Mouse (Mus musculus) midbrain, embryonic 16.5 days (tissue): ENCODE data around the gene Ttll5. TPM values are rescaled to one million over a fixed set of nuclear protein-coding genes. Genes with fewer than 3 reads are reported as not detected.

ENCODE experiments used
- ATAC-seq: fragments of 200-750 bp; cut with Nextera tagmentation; 2 replicates; pipeline ENCODE4 v1.8.0; 2017; ENCODE audit warnings: moderate TSS enrichment
- H3K27ac ChIP-seq: fragments of 300-500 bp; sonication (generic); 2 replicates; pipeline ENCODE4 v1.5.1; 2014; ENCODE audit warnings: mild to moderate bottlenecking, low read length, mixed read lengths
- H3K27me3 ChIP-seq: fragments of 300-500 bp; sonication (generic); 2 replicates; pipeline ENCODE4 v1.6.1; 2014; ENCODE audit warnings: low read depth, low read length, mixed read lengths; ENCODE audit not compliant: control insufficient read depth, insufficient read depth
- H3K36me3 ChIP-seq: fragments of 300-500 bp; sonication (generic); 2 replicates; pipeline ENCODE4 v1.6.1; 2014; ENCODE audit warnings: mild to moderate bottlenecking, low read length, moderate library complexity, mixed read lengths; ENCODE audit not compliant: control insufficient read depth, insufficient read depth
- H3K4me1 ChIP-seq: fragments of 300-500 bp; sonication (generic); 2 replicates; pipeline ENCODE4 v1.6.1; 2014; ENCODE audit warnings: mild to moderate bottlenecking, low read length, mixed read lengths; ENCODE audit not compliant: control insufficient read depth, insufficient read depth
- H3K4me2 ChIP-seq: fragments of 300-500 bp; sonication (generic); 2 replicates; pipeline ENCODE4 v1.6.1; 2014; ENCODE audit warnings: mild to moderate bottlenecking, low read length, mixed read lengths
- H3K4me3 ChIP-seq: fragments of 300-500 bp; sonication (generic); 2 replicates; pipeline ENCODE4 v1.5.1; 2014; ENCODE audit warnings: low read depth, mild to moderate bottlenecking, low read length, moderate library complexity, mixed read lengths
- H3K9ac ChIP-seq: fragments of 300-500 bp; sonication (generic); 2 replicates; pipeline ENCODE4 v1.6.1; 2014; ENCODE audit warnings: low read depth, low read length, mixed read lengths
- H3K9me3 ChIP-seq: fragments of 300-500 bp; sonication (generic); replicated peaks from 2 replicates; pipeline ENCODE4 v1.6.1; 2014; ENCODE audit warnings: mild to moderate bottlenecking, low read length, mixed read lengths; ENCODE audit not compliant: control insufficient read depth, poor library complexity, severe bottlenecking
- WGBS: fragments of 180-500 bp; shearing (Covaris S2); extraction: QIAGEN DNeasy Blood & Tissue Kit; methylation state at CpG from one replicate; pipeline ENCODE4 v1.1.7; 2014; 5-methylcytosine and 5-hydroxymethylcytosine counted together
- polyA plus RNA-seq: library from polyadenylated mRNA; unstranded; fragments of >200 nt; fragmentation: Nextera tagmentation; extraction: Ambion mirVana; gene quantifications from 2 replicates; pipeline ENCODE4 v1.2.1, GENCODE M21; 2015

Ttll5 gene
- polyA plus RNA-seq, 1 experiment from 2014 or later = 12.0 TPM

DNA sequence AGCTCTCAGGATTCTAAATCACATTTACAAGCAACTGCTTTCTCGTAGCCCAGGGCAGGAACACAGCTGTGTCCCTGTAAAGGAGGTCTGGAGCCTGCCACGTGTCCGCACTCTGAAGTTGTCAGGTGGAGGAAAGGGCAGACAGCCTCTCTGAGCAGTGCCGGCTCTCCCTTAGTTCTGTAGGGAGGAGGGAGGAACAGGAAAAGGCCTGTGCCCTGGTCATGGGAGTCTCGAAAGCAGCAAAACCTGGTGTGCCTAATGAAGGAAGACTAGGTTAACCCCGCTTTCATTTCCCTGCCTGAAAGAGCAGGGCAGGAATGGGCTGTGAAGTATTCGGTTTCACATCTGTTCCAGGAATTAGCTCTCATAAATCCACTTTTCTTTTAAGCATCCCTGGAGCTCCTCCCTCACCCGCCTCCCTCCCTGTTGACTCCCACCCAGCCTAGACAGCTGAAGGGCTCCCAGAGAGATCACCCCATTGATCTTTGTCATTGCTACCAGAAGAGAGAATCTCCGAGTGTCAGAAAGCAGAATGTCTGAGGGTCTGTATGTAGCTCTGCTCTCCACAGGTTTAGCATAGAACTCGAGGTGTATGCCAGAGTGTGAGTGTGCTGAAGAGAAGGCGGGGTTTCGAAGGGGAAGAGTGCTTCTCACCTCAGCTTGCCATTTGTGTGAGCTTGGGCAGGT is 212.9 kb downstream of the Ttll5 start:
- no peak for ATAC-seq
- Histone ChIP-seq H3K4me1 (peaks cover 4% of the 10 kb centered on the region; the same call in 1 of the 2 replicates), H3K27me3 (no peaks in the 10 kb centered on the region), H3K9me3 (no peaks in the 10 kb centered on the region), H3K4me3 (no peak overlapping the region), H3K9ac (no peak overlapping the region), H3K4me2 (no peak overlapping the region; the same call in 1 of the 2 replicates), H3K27ac (no peak overlapping the region), H3K36me3 (no peaks in the 10 kb centered on the region)
- 26% methylated on average over 12 of the region's 12 CpGs for WGBS

DNA sequence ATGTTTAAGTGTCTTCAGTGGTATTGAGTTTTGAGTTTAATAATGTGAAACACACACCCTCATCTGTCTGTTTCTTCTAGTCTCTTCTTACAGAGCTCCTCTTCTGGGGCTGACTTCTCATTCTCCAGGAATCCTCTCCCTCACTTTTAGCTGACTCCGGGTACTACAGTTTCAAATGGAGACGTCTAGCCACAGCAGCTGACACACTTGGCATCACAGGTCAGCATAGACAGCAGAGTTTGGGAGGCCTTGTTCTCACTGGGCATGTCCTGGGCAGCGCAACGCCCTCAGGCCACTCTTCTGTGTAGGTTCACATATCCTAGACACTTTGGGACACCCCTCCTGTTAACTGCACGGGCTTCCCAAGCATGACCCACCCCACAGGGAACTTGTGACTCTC is 214.6 kb downstream of the Ttll5 start:
- Histone ChIP-seq H3K27me3 (no peaks in the 10 kb centered on the region), H3K27ac (no peak overlapping the region), H3K4me1 (peaks cover 4% of the 10 kb centered on the region; the same call in 1 of the 2 replicates), H3K9me3 (peaks cover 5% of the 10 kb centered on the region; the same call in 1 of the 2 replicates), H3K36me3 (peaks cover 4% of the 10 kb centered on the region; the same call in 1 of the 2 replicates), H3K9ac (no peak overlapping the region), H3K4me3 (no peak overlapping the region), H3K4me2 (no peak overlapping the region)
- no peak for ATAC-seq
- 80% methylated on average over 5 of the region's 5 CpGs for WGBS

DNA sequence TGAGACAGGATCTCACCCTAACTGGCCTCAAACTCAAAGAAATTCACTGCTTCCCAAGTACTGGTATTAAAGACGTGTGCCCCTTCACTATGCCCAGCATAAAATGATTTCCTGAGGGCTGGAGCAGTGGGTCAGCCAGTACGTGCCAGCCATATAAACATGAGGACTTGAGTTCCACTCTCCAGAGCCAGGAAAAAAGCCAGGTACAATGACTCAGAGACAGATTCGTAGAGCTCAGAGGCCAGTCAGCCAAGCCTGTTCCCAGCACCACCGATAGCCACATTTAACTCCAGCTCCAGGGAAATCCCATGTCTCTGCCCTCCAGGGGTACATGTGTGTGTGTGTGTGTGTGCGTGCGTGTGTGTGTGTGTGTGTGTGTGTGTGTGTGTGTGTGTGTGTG is 215.3 kb downstream of the Ttll5 start:
- WGBS = 94% methylated on average over 6 of the region's 6 CpGs
- Histone ChIP-seq H3K27me3 (no peaks in the 10 kb centered on the region), H3K9me3 (peaks cover 5% of the 10 kb centered on the region; the same call in 1 of the 2 replicates), H3K36me3 (peaks cover 4% of the 10 kb centered on the region; the same call in 1 of the 2 replicates), H3K4me1 (peaks cover 4% of the 10 kb centered on the region; the same call in 1 of the 2 replicates), H3K4me2 (no peak overlapping the region), H3K4me3 (no peak overlapping the region), H3K9ac (no peak overlapping the region), H3K27ac (no peak overlapping the region)
- no peak for ATAC-seq

DNA sequence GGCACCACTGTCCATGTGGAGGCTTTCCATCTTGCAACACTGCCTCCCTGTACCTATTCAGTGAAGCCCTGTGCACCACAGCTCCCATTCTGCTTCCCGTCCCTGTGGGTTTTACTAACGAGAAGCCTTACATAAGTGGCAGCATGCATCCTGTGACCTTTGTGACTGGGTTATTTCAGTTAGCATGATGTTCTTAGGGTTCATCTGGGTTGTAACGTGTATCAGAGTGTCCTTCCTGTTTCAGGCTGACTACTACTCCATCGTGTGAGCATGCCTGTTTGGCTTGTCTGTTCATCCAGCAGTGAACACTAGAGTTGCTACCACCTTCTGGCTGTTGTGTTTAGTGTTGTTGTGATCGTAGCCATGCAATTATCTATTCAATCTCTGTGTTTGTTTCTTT is 221.7 kb downstream of the Ttll5 start:
- Histone ChIP-seq H3K9ac (no peak overlapping the region), H3K4me3 (no peak overlapping the region), H3K36me3 (peaks cover 4% of the 10 kb centered on the region; the same call in 1 of the 2 replicates), H3K9me3 (peaks cover 5% of the 10 kb centered on the region; the same call in 1 of the 2 replicates), H3K27ac (no peak overlapping the region), H3K4me2 (no peak overlapping the region), H3K4me1 (no peaks in the 10 kb centered on the region), H3K27me3 (no peaks in the 10 kb centered on the region)
- ATAC-seq = no peak
- WGBS = 79% methylated on average over 5 of the region's 5 CpGs

DNA sequence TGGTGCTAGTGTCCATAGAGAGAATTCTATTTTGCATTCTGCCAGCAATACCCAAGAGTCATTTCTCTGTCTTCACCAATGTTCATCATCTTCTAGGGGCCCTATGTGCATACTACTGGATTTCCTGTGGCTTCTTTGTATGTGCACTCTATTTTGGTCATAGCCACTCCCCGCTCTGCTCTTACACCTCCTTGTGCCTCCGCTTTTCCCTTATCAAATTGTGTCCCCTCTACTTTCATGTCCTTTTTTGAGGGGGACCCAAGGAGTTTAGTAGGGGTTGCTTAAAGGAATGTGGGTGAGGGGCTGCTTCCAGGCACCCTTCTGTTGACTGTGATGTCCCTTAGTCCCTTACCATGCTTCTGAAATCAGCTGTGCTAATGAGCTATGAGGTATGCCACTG is 222.3 kb downstream of the Ttll5 start:
- Histone ChIP-seq H3K27ac (no peak overlapping the region), H3K36me3 (peaks cover 4% of the 10 kb centered on the region; the same call in 1 of the 2 replicates), H3K4me3 (no peak overlapping the region), H3K9ac (no peak overlapping the region), H3K4me2 (no peak overlapping the region), H3K9me3 (peaks cover 5% of the 10 kb centered on the region; the same call in 1 of the 2 replicates), H3K4me1 (no peaks in the 10 kb centered on the region), H3K27me3 (no peaks in the 10 kb centered on the region)
- no peak for ATAC-seq
- 99% methylated on average over 2 of the region's 2 CpGs for WGBS

GRCm38 (mm10) chr12:86047376-86047775 is 222.9 kb downstream of the Ttll5 start:
- H3K9me3 ChIP-seq = peaks cover 5% of the 10 kb centered on the region; the same call in 1 of the 2 replicates
- peaks cover 4% of the 10 kb centered on the region; the same call in 1 of the 2 replicates for H3K36me3 ChIP-seq
- no peak overlapping the region for H3K4me2 ChIP-seq
- no peak overlapping the region for H3K9ac ChIP-seq
- H3K4me1 ChIP-seq = no peaks in the 10 kb centered on the region
- WGBS = 88% methylated on average over 8 of the region's 8 CpGs
- ATAC-seq = no peak
- H3K27me3 ChIP-seq = no peaks in the 10 kb centered on the region
- no peak overlapping the region for H3K4me3 ChIP-seq
- H3K27ac ChIP-seq = no peak overlapping the region

DNA sequence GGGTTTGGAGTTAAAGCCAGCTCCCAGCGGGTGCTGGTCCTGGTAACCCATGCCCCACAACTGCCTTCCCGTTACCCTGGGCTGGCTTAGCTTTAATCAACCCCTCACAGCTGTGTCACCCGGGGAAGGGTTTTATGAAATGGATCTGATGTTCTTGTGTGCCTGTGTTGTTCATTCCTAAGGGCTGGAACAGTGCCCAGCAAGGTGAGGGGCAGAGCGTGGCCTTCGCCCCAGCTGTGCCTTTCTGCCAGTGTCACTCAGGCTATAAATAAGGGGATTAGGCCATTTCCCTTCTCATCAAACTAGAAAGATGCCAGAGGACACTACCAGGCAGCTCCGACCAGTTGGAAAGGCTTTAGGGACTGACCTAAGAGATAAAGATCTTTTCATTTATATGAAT is 225.4 kb downstream of the Ttll5 start:
- Histone ChIP-seq H3K9me3 (no peaks in the 10 kb centered on the region), H3K27ac (no peak overlapping the region), H3K36me3 (no peaks in the 10 kb centered on the region), H3K9ac (no peak overlapping the region), H3K4me3 (no peak overlapping the region), H3K4me2 (no peak overlapping the region), H3K4me1 (no peaks in the 10 kb centered on the region), H3K27me3 (no peaks in the 10 kb centered on the region)
- WGBS = 60% methylated on average over 6 of the region's 6 CpGs
- ATAC-seq = no peak

DNA sequence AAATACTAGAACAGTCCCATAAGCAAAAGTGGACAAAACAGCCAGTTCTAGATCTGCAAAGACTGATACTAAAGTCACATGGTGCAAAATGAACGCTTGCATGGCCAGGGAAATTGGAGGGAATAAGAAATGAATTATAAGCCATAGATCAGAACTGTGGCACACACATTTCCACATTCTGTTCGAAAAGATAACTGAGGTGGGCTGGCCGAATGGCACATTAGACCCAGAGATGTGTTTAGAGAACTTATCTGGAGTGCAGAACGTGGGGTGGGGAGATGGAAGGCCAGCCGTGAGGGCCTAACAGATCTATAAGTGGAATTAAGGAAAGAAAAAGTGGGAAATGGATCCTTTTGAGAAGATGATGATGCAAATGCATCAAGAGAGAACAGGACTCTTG is 227.0 kb downstream of the Ttll5 start:
- WGBS = 95% methylated on average over 5 of the region's 5 CpGs
- H3K4me3 ChIP-seq = no peak overlapping the region
- no peaks in the 10 kb centered on the region for H3K36me3 ChIP-seq
- no peaks in the 10 kb centered on the region for H3K27me3 ChIP-seq
- ATAC-seq = no peak
- H3K9me3 ChIP-seq = no peaks in the 10 kb centered on the region
- H3K27ac ChIP-seq = no peak overlapping the region
- H3K9ac ChIP-seq = no peak overlapping the region
- no peaks in the 10 kb centered on the region for H3K4me1 ChIP-seq
- no peak overlapping the region for H3K4me2 ChIP-seq

GRCm38 (mm10) chr12:86055306-86055705 is 230.8 kb downstream of the Ttll5 start:
- H3K4me2 ChIP-seq = no peak overlapping the region
- 95% methylated on average over 2 of the region's 2 CpGs for WGBS
- no peak overlapping the region for H3K4me3 ChIP-seq
- ATAC-seq = no peak
- no peak overlapping the region for H3K27ac ChIP-seq
- H3K27me3 ChIP-seq = no peaks in the 10 kb centered on the region
- no peaks in the 10 kb centered on the region for H3K9me3 ChIP-seq
- H3K36me3 ChIP-seq = no peaks in the 10 kb centered on the region
- no peaks in the 10 kb centered on the region for H3K4me1 ChIP-seq
- H3K9ac ChIP-seq = no peak overlapping the region
